In the genomic region with DNA sequence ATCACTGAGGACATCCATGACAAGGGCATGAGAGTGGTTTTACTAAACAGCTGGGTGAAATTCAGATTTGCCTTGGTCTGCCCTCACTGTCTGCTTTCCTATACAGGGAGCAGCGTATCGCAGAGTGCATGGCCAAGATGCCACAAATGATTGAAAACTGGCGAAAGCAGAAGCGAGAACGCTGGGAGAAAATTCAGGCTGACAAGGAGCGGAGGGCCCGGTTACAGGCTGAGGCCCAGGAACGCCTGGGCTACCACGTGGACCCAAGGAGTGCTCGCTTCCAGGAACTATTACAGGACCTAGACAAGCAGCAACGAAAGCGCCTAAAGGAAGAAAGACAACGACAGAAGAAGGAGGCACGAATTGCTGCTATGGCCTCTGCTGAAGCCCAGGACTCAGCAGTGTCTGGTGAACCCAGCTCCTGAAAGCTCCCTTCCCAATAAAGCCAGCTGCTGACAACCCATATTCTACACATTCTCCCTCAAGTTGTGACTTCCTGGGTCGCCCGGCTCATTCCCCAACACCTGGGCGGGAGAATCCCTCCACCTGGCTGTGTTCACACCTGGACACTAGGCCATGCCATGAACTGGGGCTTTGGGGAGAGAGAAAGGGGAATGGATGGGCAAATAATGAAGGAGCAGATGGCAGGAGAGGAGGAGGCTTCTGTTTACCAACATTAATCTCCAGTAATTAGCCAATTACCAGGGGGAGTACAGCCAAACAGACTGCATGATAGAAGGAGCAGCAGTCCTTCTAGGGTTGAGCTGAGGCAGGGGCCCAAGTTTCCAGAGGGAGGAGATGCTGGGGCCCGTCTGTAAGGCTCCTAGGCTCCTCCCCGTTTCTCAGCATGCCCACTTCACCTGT, we compare ENCODE assay signal across 9 mouse cellular contexts. TPM values are rescaled to one million over a fixed set of nuclear protein-coding genes. Genes with fewer than 3 reads are reported as not detected.
A peak's percentile ranks its signal among the peaks of the same experiment; 100 is the strongest.
DNase-seq lines count a peak whose midpoint lies in the region; ATAC-seq lines count a peak whose summit lies in the region.
"Had no signal": no experiment of that assay in that cellular context is flagged by ENCODE, and none has a peak within 500 bp of the region (broad histone marks: within the 10 kb centered on the region; RNA-seq: fewer than 3 reads in every experiment).

No protein-coding gene starts in this region.

- WGBS in liver, embryonic 13.5 days (ENCODE audit: insufficient replicate concordance): 82% methylated on average over 19 of the region's 19 CpGs

- ATAC-seq in erythroblast, adult 5-6 weeks (replicated peaks; ENCODE audit: low FRiP score, poor library complexity, severe bottlenecking): no peak
- no peak for ATAC-seq in liver, embryonic 13.5 days (ENCODE audit: low read depth)

- peaks cover 78% of the 10 kb centered on the region for H3K36me3 ChIP-seq in erythroblast, embryonic 14.5 days (ENCODE audit: control insufficient read depth)
- H3K36me3 ChIP-seq in liver, embryonic 13.5 days: peaks cover 62% of the 10 kb centered on the region

- peak overlapping the region; percentile 98 for H3K27ac ChIP-seq in liver, embryonic 13.5 days

- peak; percentile 22 to 68 for DNase-seq in spleen, postnatal 4 days (ENCODE audit: low spot score in 2 of 2)
- no peak for DNase-seq in spleen, adult 18-20 months
- DNase-seq in liver, embryonic 13.5 days: no peak
- no peak for DNase-seq in gastrocnemius, postnatal 36 days
- DNase-seq in kidney, postnatal 36 days: no peak
- DNase-seq in MN1 (ENCODE audit: low spot score): no peak
- DNase-seq: gastrocnemius, postnatal 25 days had no signal

- peaks cover 86% of the 10 kb centered on the region for H3K4me1 ChIP-seq in erythroblast, embryonic 14.5 days (ENCODE audit: control insufficient read depth)
- peaks cover 82% of the 10 kb centered on the region for H3K4me1 ChIP-seq in liver, embryonic 13.5 days (replicated peaks)

- H3K4me3 ChIP-seq in erythroblast, embryonic 14.5 days (replicated peaks): peak overlapping the region; percentile 98
- H3K4me3 ChIP-seq in liver, embryonic 13.5 days (replicated peaks): peak overlapping the region; percentile 97

- H3K4me2 ChIP-seq in liver, embryonic 13.5 days: peak overlapping the region; percentile 77

- peak overlapping the region; percentile 96 for H3K9ac ChIP-seq in liver, embryonic 13.5 days

- intact Hi-C loops in gastrocnemius, postnatal 36 days (cut with DNase I): no loop called here

- no peaks in the 10 kb centered on the region for H3K9me3 ChIP-seq in erythroblast, embryonic 14.5 days (ENCODE audit: control insufficient read depth, low read length)
- no peaks in the 10 kb centered on the region for H3K9me3 ChIP-seq in liver, embryonic 13.5 days (replicated peaks)

- no peaks in the 10 kb centered on the region for H3K27me3 ChIP-seq in erythroblast, embryonic 14.5 days (ENCODE audit: control insufficient read depth)
- H3K27me3 ChIP-seq in liver, embryonic 13.5 days: no peaks in the 10 kb centered on the region

RNA-seq across cellular contexts. Expression of a gene that starts 2.9 kb away (rescaled TPM):
- polyA plus RNA-seq in erythroblast, embryonic 14.5 days (2012): 10.3 and 11.6 TPM in 2 replicates
- total RNA-seq in erythroblast, adult 5-6 weeks (2015; ENCODE audit: low replicate concordance): 4.4 and 5.9 TPM in 2 replicates
- total RNA-seq in erythroblast, adult 5-6 weeks (2017; ENCODE audit: low replicate concordance): 7.4 and 7.7 TPM in 2 replicates
- 60.6 and 63.2 TPM in 2 replicates for polyA plus RNA-seq in liver, embryonic 13.5 days (2015; fragmentation: Nextera tagmentation; extraction: Ambion mirVana)
- 10 to 100 TPM; 17.7 to 23.0 TPM for total RNA-seq in gastrocnemius, postnatal 36 days (2021)

RNA-seq across cellular contexts. Expression of a gene that starts 6.2 kb away (rescaled TPM):
- polyA plus RNA-seq in erythroblast, embryonic 14.5 days (2012): 740 and 808 TPM in 2 replicates
- total RNA-seq in erythroblast, adult 5-6 weeks (2015; ENCODE audit: low replicate concordance): 379 and 406 TPM in 2 replicates
- total RNA-seq in erythroblast, adult 5-6 weeks (2017; ENCODE audit: low replicate concordance): 572 and 669 TPM in 2 replicates
- 269 and 278 TPM in 2 replicates for polyA plus RNA-seq in liver, embryonic 13.5 days (2015; fragmentation: Nextera tagmentation; extraction: Ambion mirVana)
- 100 to 1,000 TPM; 136 to 151 TPM for total RNA-seq in gastrocnemius, postnatal 36 days (2021)

RNA-seq across cellular contexts. Expression of a gene that starts 11.6 kb away (rescaled TPM):
- polyA plus RNA-seq in erythroblast, embryonic 14.5 days (2012): 1.3 and 1.5 TPM in 2 replicates
- total RNA-seq in erythroblast, adult 5-6 weeks (2015; ENCODE audit: low replicate concordance): 2.3 TPM in 1 of 2 replicates, not detected in the other
- total RNA-seq in erythroblast, adult 5-6 weeks (2017; ENCODE audit: low replicate concordance): 2.3 and 3.9 TPM in 2 replicates
- 3.3 and 3.7 TPM in 2 replicates for polyA plus RNA-seq in liver, embryonic 13.5 days (2015; fragmentation: Nextera tagmentation; extraction: Ambion mirVana)
- total RNA-seq in gastrocnemius, postnatal 36 days (2021): 1 to 10 TPM; 8.3 to 9.9 TPM

RNA-seq across cellular contexts. Expression of a gene that starts 12.5 kb away (rescaled TPM):
- polyA plus RNA-seq in erythroblast, embryonic 14.5 days (2012): 29.4 and 30.9 TPM in 2 replicates
- 255 and 289 TPM in 2 replicates for total RNA-seq in erythroblast, adult 5-6 weeks (2015; ENCODE audit: low replicate concordance)
- total RNA-seq in erythroblast, adult 5-6 weeks (2017; ENCODE audit: low replicate concordance): 800 and 908 TPM in 2 replicates
- 511 and 613 TPM in 2 replicates for polyA plus RNA-seq in liver, embryonic 13.5 days (2015; fragmentation: Nextera tagmentation; extraction: Ambion mirVana)
- total RNA-seq in gastrocnemius, postnatal 36 days (2021): 100 to 1,000 TPM; 153 to 159 TPM

RNA-seq across cellular contexts. Expression of a gene that starts 22.6 kb away (rescaled TPM):
- polyA plus RNA-seq in erythroblast, embryonic 14.5 days (2012): 9.0 and 9.3 TPM in 2 replicates
- total RNA-seq in erythroblast, adult 5-6 weeks (2015; ENCODE audit: low replicate concordance): 6.0 and 9.6 TPM in 2 replicates
- 25.0 and 28.8 TPM in 2 replicates for total RNA-seq in erythroblast, adult 5-6 weeks (2017; ENCODE audit: low replicate concordance)
- polyA plus RNA-seq in liver, embryonic 13.5 days (2015; fragmentation: Nextera tagmentation; extraction: Ambion mirVana): 82.3 and 83.1 TPM in 2 replicates
- total RNA-seq in gastrocnemius, postnatal 36 days (2021): 10 to 100 TPM; 22.1 to 26.2 TPM

Comparison
In these comparisons a context has a peak if more than half of its experiments do, and no peak if none do; other contexts are left out.
1. DNase-seq: peak in spleen, postnatal 4 days (2 of 2); none in spleen, adult 18-20 months (0 of 2), liver, embryonic 13.5 days (single experiment), gastrocnemius, postnatal 36 days (0 of 2), kidney, postnatal 36 days (0 of 2) and MN1 (single experiment).